Mouse (Mus musculus) gastrocnemius, adult 18-20 months (tissue): Measurements from ENCODE around the gene Vmn1r180. TPM values are rescaled to one million over a fixed set of nuclear protein-coding genes. Genes with fewer than 3 reads are reported as not detected.
"Not testable (repeated sequence)": the region's sequence is repeated elsewhere in the genome, so short reads cannot be mapped to it uniquely, and the experiment has no call there.

ENCODE experiments used
- DNase-seq: peaks from one replicate; pipeline ENCODE4 v3.0.0; 2021; ENCODE audit warnings: low spot score
- long read RNA-seq, 2 experiments: library from polyadenylated mRNA; stranded (forward); transcript quantifications; one replicate each; pipeline ENCODE4 v2.0.0; 2021
- total RNA-seq, 2 experiments: library from RNA; stranded (reverse); gene quantifications; 2 replicates each; pipeline ENCODE4 v1.2.3; 2021

Gene Vmn1r180
- not detected for total RNA-seq
- long read RNA-seq, experiment 1, result 0 reads
- long read RNA-seq, experiment 2, result 0 reads

GRCm38 (mm10) chr7:23950332-23950731 is at the start of gene Vmn1r180:
Gene Vmn1r180 (plus strand): TSS chr7:23950632.
- no peak for DNase-seq

- DNase-seq, result no peak
Measured at GRCm38 (mm10) chr7:23926678-23927077, 23.8 kb upstream of the Vmn1r180 start, which contains the start of gene Vmn1r179. Gene Vmn1r179 (plus strand): TSS chr7:23926978.

- DNase-seq, result not testable (repeated sequence)
Measured at GRCm38 (mm10) chr7:23968044-23968443, 17.6 kb downstream of the Vmn1r180 start.

GRCm38 (mm10) chr7:23974315-23974714 is 23.9 kb downstream of the Vmn1r180 start, which contains the start of gene Vmn1r181:
Gene Vmn1r181 (plus strand): TSS chr7:23974615.
- DNase-seq, result not testable (repeated sequence)

- no peak for DNase-seq
Measured at GRCm38 (mm10) chr7:24001391-24001790, 51.0 kb downstream of the Vmn1r180 start, which contains the start of gene V1rd19. Gene V1rd19 (plus strand): TSS chr7:24001691.

Other genes starting within 250 kb of the Vmn1r180 start
- gene Vmn1r173, start 249.9 kb upstream of the Vmn1r180 start, total RNA-seq, result not detected
- gene Vmn1r174, start 198.4 kb upstream of the Vmn1r180 start, total RNA-seq, result not detected
- not detected for gene Vmn1r175, start 140.0 kb upstream of the Vmn1r180 start, total RNA-seq
- not detected for gene Vmn1r176, start 113.3 kb upstream of the Vmn1r180 start, total RNA-seq
- gene Vmn1r177, start 84.2 kb upstream of the Vmn1r180 start, total RNA-seq, result not detected
- not detected for gene Vmn1r178, start 58.6 kb upstream of the Vmn1r180 start, total RNA-seq
- not detected for gene Vmn1r179, start 23.7 kb upstream of the Vmn1r180 start, total RNA-seq
- not detected for gene Vmn1r181, start 24.0 kb downstream of the Vmn1r180 start, total RNA-seq
- not detected for gene V1rd19, start 51.1 kb downstream of the Vmn1r180 start, total RNA-seq
- gene Vmn1r183, start 102.6 kb downstream of the Vmn1r180 start, total RNA-seq, result not detected
- 10 to 100 TPM; 17.1 to 17.2 TPM for gene Zfp180, start 131.3 kb downstream of the Vmn1r180 start, total RNA-seq
- 1 to 10 TPM; 5.3 to 5.7 TPM for gene Zfp112, start 161.7 kb downstream of the Vmn1r180 start, total RNA-seq
- 1 to 10 TPM; 3.5 TPM for gene Zfp235, start 183.5 kb downstream of the Vmn1r180 start, total RNA-seq
- under 1 TPM; 0.07 to 0.28 TPM for gene Zfp114, start 224.4 kb downstream of the Vmn1r180 start, total RNA-seq